Mouse (Mus musculus) hindbrain, embryonic 14.5 days (tissue): ENCODE data around the gene Dyrk1a. TPM values are rescaled to one million over a fixed set of nuclear protein-coding genes. Genes with fewer than 3 reads are reported as not detected.
"Not testable (repeated sequence)": the region's sequence is repeated elsewhere in the genome, so short reads cannot be mapped to it uniquely, and the experiment has no call there.

Experiments used
- ATAC-seq: fragments of 200-750 bp; cut with Nextera tagmentation; 2 replicates; pipeline ENCODE4 v1.8.0; 2017; ENCODE audit warnings: moderate number of reproducible peaks, mild to moderate bottlenecking, moderate TSS enrichment, moderate library complexity; ENCODE audit not compliant: low FRiP score
- DNase-seq: peaks from one replicate; pipeline ENCODE4 v3.0.0-alpha.2; 2015; ENCODE audit warnings: low spot score
- H3K27ac ChIP-seq: fragments of 300-500 bp; sonication (generic); 2 replicates; pipeline ENCODE4 v1.5.1; 2014; ENCODE audit warnings: mild to moderate bottlenecking, moderate library complexity
- H3K27me3 ChIP-seq: fragments of 300-500 bp; sonication (generic); 2 replicates; pipeline ENCODE4 v1.6.1; 2014; ENCODE audit warnings: mild to moderate bottlenecking, low read length, mixed read lengths; ENCODE audit not compliant: control insufficient read depth, insufficient read depth
- H3K36me3 ChIP-seq: fragments of 300-500 bp; sonication (generic); replicated peaks from 2 replicates; pipeline ENCODE4 v1.6.1; 2014; ENCODE audit not compliant: control insufficient read depth, insufficient read depth
- H3K4me1 ChIP-seq: fragments of 300-500 bp; sonication (generic); replicated peaks from 2 replicates; pipeline ENCODE4 v1.6.1; 2014; ENCODE audit warnings: antibody characterized with exemption, low read length, mixed read lengths; ENCODE audit not compliant: control insufficient read depth, insufficient read depth
- H3K4me2 ChIP-seq: fragments of 300-500 bp; sonication (generic); replicated peaks from 2 replicates; pipeline ENCODE4 v1.6.1; 2014; ENCODE audit warnings: mild to moderate bottlenecking, moderate library complexity
- H3K4me3 ChIP-seq: fragments of 300-500 bp; sonication (generic); replicated peaks from 2 replicates; pipeline ENCODE4 v1.5.1; 2014; ENCODE audit warnings: mild to moderate bottlenecking, low read length
- H3K9ac ChIP-seq: fragments of 300-500 bp; sonication (generic); 2 replicates; pipeline ENCODE4 v1.6.1; 2014
- H3K9me3 ChIP-seq: fragments of 300-500 bp; sonication (generic); 2 replicates; pipeline ENCODE4 v1.6.1; 2016; ENCODE audit warnings: low read length; ENCODE audit not compliant: control insufficient read depth
- WGBS: fragments of 180-500 bp; shearing (Covaris S2); extraction: QIAGEN DNeasy Blood & Tissue Kit; methylation state at CpG from one replicate; pipeline ENCODE4 v1.1.7; 2014; 5-methylcytosine and 5-hydroxymethylcytosine counted together
- polyA plus RNA-seq: library from polyadenylated mRNA; unstranded; fragments of >200 nt; fragmentation: Nextera tagmentation; extraction: Ambion mirVana; gene quantifications from 2 replicates; pipeline ENCODE4 v1.2.1, GENCODE M21; 2014

Dyrk1a gene
- polyA plus RNA-seq, 1 experiment from 2014 or later = 14.0 TPM

- no peaks in the 10 kb centered on the region for H3K27me3 ChIP-seq
- H3K36me3 ChIP-seq = peaks cover 26% of the 10 kb centered on the region
- ATAC-seq (no peak), DNase-seq (no peak)
- H3K9me3 ChIP-seq = no peaks in the 10 kb centered on the region
- H3K27ac ChIP-seq = no peak overlapping the region
- 83% methylated on average over 5 of the region's 5 CpGs for WGBS
- no peak overlapping the region for H3K4me2 ChIP-seq
- H3K4me3 ChIP-seq = no peak overlapping the region
- no peak overlapping the region for H3K9ac ChIP-seq
- H3K4me1 ChIP-seq = no peaks in the 10 kb centered on the region
Measured at GRCm38 (mm10) chr16:94697553-94697952, 127.7 kb downstream of the Dyrk1a start.

GRCm38 (mm10) chr16:94698234-94698633 lies 128.4 kb downstream of the Dyrk1a start:
- H3K9ac ChIP-seq, H3K4me1 ChIP-seq, ATAC-seq, H3K4me2 ChIP-seq, H3K27ac ChIP-seq, H3K9me3 ChIP-seq, H3K27me3 ChIP-seq, H3K4me3 ChIP-seq, DNase-seq: not testable (repeated sequence)
- WGBS = 79% methylated on average over 1 of the region's 1 CpGs
- H3K36me3 ChIP-seq = peaks cover 19% of the 10 kb centered on the region

GRCm38 (mm10) chr16:94701141-94701540 lies 131.3 kb downstream of the Dyrk1a start:
- ATAC-seq (no peak), DNase-seq (no peak)
- Histone ChIP-seq H3K27me3 (no peaks in the 10 kb centered on the region), H3K9ac (no peak overlapping the region), H3K27ac (no peak overlapping the region), H3K9me3 (no peaks in the 10 kb centered on the region), H3K36me3 (0 out of 2 replicates have a peak, but pooled peaks cover under 1% of the 10 kb centered on the region), H3K4me3 (no peak overlapping the region), H3K4me1 (no peaks in the 10 kb centered on the region), H3K4me2 (no peak overlapping the region)
- WGBS = 87% methylated on average over 4 of the region's 4 CpGs

- no peaks in the 10 kb centered on the region for H3K4me1 ChIP-seq
- no peaks in the 10 kb centered on the region for H3K36me3 ChIP-seq
- H3K9ac ChIP-seq = no peak overlapping the region
- H3K4me3 ChIP-seq = no peak overlapping the region
- H3K4me2 ChIP-seq = no peak overlapping the region
- H3K9me3 ChIP-seq = no peaks in the 10 kb centered on the region
- 90% methylated on average over 4 of the region's 4 CpGs for WGBS
- no peak overlapping the region for H3K27ac ChIP-seq
- DNase-seq (no peak), ATAC-seq (no peak)
- no peaks in the 10 kb centered on the region for H3K27me3 ChIP-seq
Measured at GRCm38 (mm10) chr16:94701971-94702370, 132.2 kb downstream of the Dyrk1a start.

- Histone ChIP-seq H3K36me3 (no peaks in the 10 kb centered on the region), H3K27me3 (no peaks in the 10 kb centered on the region), H3K9ac (peak overlapping the region; percentile 53), H3K4me3 (peak overlapping the region; percentile 28), H3K9me3 (no peaks in the 10 kb centered on the region; the same call in 1 of the 2 replicates), H3K27ac (no peak overlapping the region), H3K4me1 (peaks cover 11% of the 10 kb centered on the region; the same call in 1 of the 2 replicates), H3K4me2 (peak overlapping the region; percentile 56)
- 10% methylated on average over 25 of the region's 25 CpGs for WGBS
- peak; percentile 91 for ATAC-seq
- peak; percentile 92 for DNase-seq
Measured at GRCm38 (mm10) chr16:94713480-94714094, 143.8 kb downstream of the Dyrk1a start.

- Histone ChIP-seq H3K9ac (no peak overlapping the region), H3K4me2 (0 out of 2 replicates have a peak overlapping the region, but pooled peaks have one; percentile 4), H3K4me1 (peaks cover 11% of the 10 kb centered on the region; the same call in 1 of the 2 replicates), H3K27me3 (no peaks in the 10 kb centered on the region), H3K27ac (no peak overlapping the region), H3K9me3 (no peaks in the 10 kb centered on the region; the same call in 1 of the 2 replicates), H3K4me3 (no peak overlapping the region), H3K36me3 (no peaks in the 10 kb centered on the region)
- WGBS = 47% methylated on average over 14 of the region's 14 CpGs
- ATAC-seq = no peak
- DNase-seq = peak; percentile 28
Measured at GRCm38 (mm10) chr16:94714483-94714882, 144.7 kb downstream of the Dyrk1a start.

- Histone ChIP-seq H3K27ac (no peak overlapping the region), H3K27me3 (no peaks in the 10 kb centered on the region), H3K4me3 (no peak overlapping the region), H3K4me2 (no peak overlapping the region), H3K9ac (no peak overlapping the region), H3K9me3 (no peaks in the 10 kb centered on the region; the same call in 1 of the 2 replicates), H3K36me3 (no peaks in the 10 kb centered on the region), H3K4me1 (peaks cover 11% of the 10 kb centered on the region; the same call in 1 of the 2 replicates)
- 93% methylated on average over 11 of the region's 11 CpGs for WGBS
- ATAC-seq = no peak
- DNase-seq = no peak
Measured at GRCm38 (mm10) chr16:94717051-94717450, 147.2 kb downstream of the Dyrk1a start.

GRCm38 (mm10) chr16:94718919-94719318 lies 149.1 kb downstream of the Dyrk1a start:
- ATAC-seq = no peak
- Histone ChIP-seq H3K9me3 (no peaks in the 10 kb centered on the region; the same call in 1 of the 2 replicates), H3K4me1 (peaks cover 12% of the 10 kb centered on the region; the same call in 1 of the 2 replicates), H3K27me3 (no peaks in the 10 kb centered on the region), H3K4me3 (no peak overlapping the region), H3K27ac (no peak overlapping the region), H3K9ac (no peak overlapping the region), H3K4me2 (no peak overlapping the region), H3K36me3 (no peaks in the 10 kb centered on the region)
- 65% methylated on average over 4 of the region's 4 CpGs for WGBS
- DNase-seq = no peak

GRCm38 (mm10) chr16:94719488-94719887 lies 149.7 kb downstream of the Dyrk1a start:
- no peak overlapping the region for H3K9ac ChIP-seq
- DNase-seq (no peak), ATAC-seq (no peak)
- H3K27ac ChIP-seq = no peak overlapping the region
- 81% methylated on average over 4 of the region's 4 CpGs for WGBS
- H3K4me1 ChIP-seq = peaks cover 6% of the 10 kb centered on the region; the same call in 1 of the 2 replicates
- H3K27me3 ChIP-seq = no peaks in the 10 kb centered on the region
- no peaks in the 10 kb centered on the region; the same call in 1 of the 2 replicates for H3K9me3 ChIP-seq
- H3K36me3 ChIP-seq = no peaks in the 10 kb centered on the region
- H3K4me3 ChIP-seq = no peak overlapping the region
- H3K4me2 ChIP-seq = no peak overlapping the region
